Mouse (Mus musculus) heart, embryonic 16.5 days (tissue): ENCODE data around the gene Dpy19l1. TPM values are rescaled to one million over a fixed set of nuclear protein-coding genes. Genes with fewer than 3 reads are reported as not detected.

Experiments
- ATAC-seq: fragments of 200-750 bp; cut with Nextera tagmentation; replicated peaks from 2 replicates; pipeline ENCODE4 v1.8.0; 2017; ENCODE audit warnings: moderate number of reproducible peaks; ENCODE audit not compliant: insufficient read depth, low FRiP score; ENCODE audit errors: extremely low read depth
- H3K27ac ChIP-seq: fragments of 300-500 bp; sonication (generic); 2 replicates; pipeline ENCODE4 v1.5.1; 2014; ENCODE audit warnings: mild to moderate bottlenecking, low read length, control low read depth, moderate library complexity
- H3K27me3 ChIP-seq: fragments of 300-500 bp; sonication (generic); 2 replicates; pipeline ENCODE4 v1.6.1; 2014; ENCODE audit warnings: low read length, mixed read lengths; ENCODE audit not compliant: control insufficient read depth, insufficient read depth
- H3K36me3 ChIP-seq: fragments of 300-500 bp; sonication (generic); 2 replicates; pipeline ENCODE4 v1.6.1; 2014; ENCODE audit not compliant: control insufficient read depth, insufficient read depth
- H3K4me1 ChIP-seq: fragments of 300-500 bp; sonication (generic); 2 replicates; pipeline ENCODE4 v1.6.1; 2014; ENCODE audit warnings: low read length, mixed read lengths; ENCODE audit not compliant: control insufficient read depth, insufficient read depth
- H3K4me2 ChIP-seq: fragments of 300-500 bp; sonication (generic); 2 replicates; pipeline ENCODE4 v1.6.1; 2014; ENCODE audit warnings: low read depth, mild to moderate bottlenecking, control low read depth, low read length
- H3K4me3 ChIP-seq: fragments of 300-500 bp; sonication (generic); 2 replicates; pipeline ENCODE4 v1.5.1; 2014; ENCODE audit warnings: mild to moderate bottlenecking, control low read depth, low read length
- H3K9ac ChIP-seq: fragments of 300-500 bp; sonication (generic); 2 replicates; pipeline ENCODE4 v1.6.1; 2014; ENCODE audit warnings: low read length, control low read depth
- H3K9me3 ChIP-seq: fragments of 300-500 bp; sonication (generic); replicated peaks from 2 replicates; pipeline ENCODE4 v1.6.1; 2016; ENCODE audit warnings: low read length; ENCODE audit not compliant: control insufficient read depth
- WGBS: fragments of 180-500 bp; shearing (Covaris S2); extraction: QIAGEN DNeasy Blood & Tissue Kit; methylation state at CpG from one replicate; pipeline ENCODE4 v1.1.7; 2014; 5-methylcytosine and 5-hydroxymethylcytosine counted together
- polyA plus RNA-seq: library from polyadenylated mRNA; unstranded; fragments of >200 nt; fragmentation: Nextera tagmentation; extraction: Ambion mirVana; gene quantifications from 2 replicates; pipeline ENCODE4 v1.2.1, GENCODE M21; 2015

Gene Dpy19l1
- polyA plus RNA-seq = 4.7 and 5.0 TPM in 2 replicates

GRCm38 (mm10) chr9:24503067-24503857, at the start of gene Dpy19l1:
Gene Dpy19l1, minus strand, starts transcription at chr9:24503140.
- Histone ChIP-seq H3K27me3 (no peaks in the 10 kb centered on the region), H3K9me3 (peaks cover 4% of the 10 kb centered on the region; the same call in 1 of the 2 replicates), H3K27ac (peak within 1 kb of the TSS; percentile 93), H3K9ac (peak within 1 kb of the TSS; percentile 90), H3K4me3 (peak within 1 kb of the TSS; percentile 90), H3K36me3 (no peaks in the 10 kb centered on the region), H3K4me1 (peaks cover 17% of the 10 kb centered on the region), H3K4me2 (peak within 1 kb of the TSS; percentile 85)
- WGBS = under 1% methylated on average over 80 of the region's 99 CpGs
- ATAC-seq = peak; percentile 97

DNA sequence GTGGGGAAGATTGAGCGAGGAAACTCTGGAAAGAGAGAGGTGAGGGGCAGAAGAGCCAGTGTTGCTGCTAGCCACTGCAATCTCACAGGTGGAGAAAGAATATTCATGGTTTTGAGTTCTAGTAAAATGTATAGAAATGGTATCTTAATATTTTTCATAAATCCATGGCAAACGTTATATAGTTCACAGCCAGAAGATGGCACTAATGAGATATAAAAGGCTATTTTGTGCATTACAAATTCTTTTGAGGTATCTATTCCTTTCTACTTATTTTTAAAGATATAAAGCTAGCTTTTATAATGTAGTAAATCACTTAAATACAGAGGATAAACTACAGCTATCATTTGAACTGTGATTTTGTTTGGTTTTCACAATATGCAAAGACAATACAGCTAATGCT, 35.2 kb upstream of the Dpy19l1 start:
- WGBS = 37% methylated on average over 2 of the region's 2 CpGs
- no peak for ATAC-seq
- H3K27ac ChIP-seq = no peak overlapping the region
- no peaks in the 10 kb centered on the region for H3K36me3 ChIP-seq
- no peaks in the 10 kb centered on the region for H3K27me3 ChIP-seq
- H3K4me2 ChIP-seq = no peak overlapping the region
- no peak overlapping the region for H3K4me3 ChIP-seq
- no peak overlapping the region for H3K9ac ChIP-seq
- H3K9me3 ChIP-seq = no peaks in the 10 kb centered on the region
- H3K4me1 ChIP-seq = no peaks in the 10 kb centered on the region

GRCm38 (mm10) chr9:24516575-24517139, 13.7 kb upstream of the Dpy19l1 start:
- Histone ChIP-seq H3K4me3 (no peak overlapping the region), H3K36me3 (no peaks in the 10 kb centered on the region), H3K27ac (no peak overlapping the region), H3K4me1 (no peaks in the 10 kb centered on the region), H3K27me3 (no peaks in the 10 kb centered on the region), H3K9me3 (no peaks in the 10 kb centered on the region), H3K9ac (no peak overlapping the region), H3K4me2 (no peak overlapping the region)
- 58% methylated on average over 10 of the region's 10 CpGs for WGBS
- ATAC-seq = 0 out of 2 replicates have a peak, but pooled peaks have one; percentile 37

GRCm38 (mm10) chr9:24514078-24514469, 11.1 kb upstream of the Dpy19l1 start:
- Histone ChIP-seq H3K36me3 (no peaks in the 10 kb centered on the region), H3K9me3 (no peaks in the 10 kb centered on the region), H3K27me3 (no peaks in the 10 kb centered on the region), H3K27ac (no peak overlapping the region), H3K9ac (no peak overlapping the region), H3K4me3 (no peak overlapping the region), H3K4me1 (no peaks in the 10 kb centered on the region), H3K4me2 (no peak overlapping the region)
- 72% methylated on average over 5 of the region's 5 CpGs for WGBS
- no peak for ATAC-seq

DNA sequence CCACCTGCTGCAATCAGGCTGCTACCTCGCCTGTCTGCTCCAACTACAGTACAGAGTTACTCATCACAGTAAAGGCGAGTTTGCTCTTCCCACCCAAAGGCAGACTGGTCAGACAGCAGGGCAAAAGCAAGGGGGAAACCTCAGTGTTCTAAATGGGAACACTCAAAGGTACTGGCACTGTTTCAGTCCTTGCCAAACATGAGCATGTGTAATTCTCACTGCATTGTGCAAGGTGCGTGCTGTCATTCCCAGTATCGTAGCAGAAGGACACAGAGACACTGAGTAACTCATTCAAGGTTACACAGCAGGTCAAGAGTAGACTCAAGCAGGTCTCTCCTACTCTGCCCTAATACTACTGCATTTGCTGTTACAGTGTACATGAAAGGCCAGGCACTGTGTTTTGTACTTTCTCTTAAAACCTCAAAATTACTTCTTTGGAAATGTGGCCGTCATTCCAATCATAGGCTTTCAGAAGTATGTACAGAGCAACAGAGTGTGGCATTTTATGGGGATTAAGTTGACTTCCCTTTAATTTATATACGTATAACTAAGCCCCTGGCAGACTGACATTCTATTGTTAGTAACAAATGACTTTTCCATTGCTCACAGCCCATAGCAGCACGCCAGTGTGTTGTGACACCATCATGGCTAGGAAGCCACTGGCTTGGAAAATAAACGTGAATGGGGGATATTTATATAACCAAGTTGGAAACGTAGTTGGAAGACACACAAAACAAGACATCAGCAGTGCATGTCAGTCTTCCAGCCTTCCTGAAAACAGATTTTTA, 10.5 kb upstream of the Dpy19l1 start:
- ATAC-seq = no peak
- no peaks in the 10 kb centered on the region for H3K9me3 ChIP-seq
- no peaks in the 10 kb centered on the region for H3K36me3 ChIP-seq
- no peak overlapping the region for H3K4me2 ChIP-seq
- no peaks in the 10 kb centered on the region for H3K4me1 ChIP-seq
- no peak overlapping the region for H3K9ac ChIP-seq
- H3K27ac ChIP-seq = no peak overlapping the region
- no peak overlapping the region for H3K4me3 ChIP-seq
- H3K27me3 ChIP-seq = no peaks in the 10 kb centered on the region
- 66% methylated on average over 9 of the region's 9 CpGs for WGBS

DNA sequence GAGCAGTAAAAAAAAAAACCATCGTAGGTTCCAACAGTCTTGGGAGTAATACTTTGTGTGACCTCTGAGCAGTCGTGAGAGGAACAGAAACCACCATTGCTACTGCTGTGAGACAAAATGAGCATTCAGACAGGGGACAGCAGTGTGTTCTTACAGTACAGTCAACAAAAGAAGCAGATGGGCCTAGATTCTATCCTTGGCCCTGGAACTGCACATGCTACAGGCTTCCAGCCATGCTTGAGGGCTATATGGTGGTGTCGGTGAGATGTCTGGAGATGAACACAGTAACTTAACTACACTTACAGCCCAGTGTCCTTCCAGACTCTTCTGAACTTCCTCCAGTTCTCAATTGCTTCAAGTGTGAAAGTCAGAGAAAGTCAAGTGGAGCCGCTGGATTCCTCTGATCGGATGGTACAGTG, 9.2 kb upstream of the Dpy19l1 start:
- H3K4me2 ChIP-seq = no peak overlapping the region
- no peaks in the 10 kb centered on the region for H3K4me1 ChIP-seq
- 80% methylated on average over 5 of the region's 5 CpGs for WGBS
- no peak for ATAC-seq
- no peak overlapping the region for H3K4me3 ChIP-seq
- no peaks in the 10 kb centered on the region for H3K36me3 ChIP-seq
- H3K27me3 ChIP-seq = no peaks in the 10 kb centered on the region
- H3K9me3 ChIP-seq = peaks cover 4% of the 10 kb centered on the region; the same call in 1 of the 2 replicates
- H3K27ac ChIP-seq = no peak overlapping the region
- H3K9ac ChIP-seq = no peak overlapping the region

DNA sequence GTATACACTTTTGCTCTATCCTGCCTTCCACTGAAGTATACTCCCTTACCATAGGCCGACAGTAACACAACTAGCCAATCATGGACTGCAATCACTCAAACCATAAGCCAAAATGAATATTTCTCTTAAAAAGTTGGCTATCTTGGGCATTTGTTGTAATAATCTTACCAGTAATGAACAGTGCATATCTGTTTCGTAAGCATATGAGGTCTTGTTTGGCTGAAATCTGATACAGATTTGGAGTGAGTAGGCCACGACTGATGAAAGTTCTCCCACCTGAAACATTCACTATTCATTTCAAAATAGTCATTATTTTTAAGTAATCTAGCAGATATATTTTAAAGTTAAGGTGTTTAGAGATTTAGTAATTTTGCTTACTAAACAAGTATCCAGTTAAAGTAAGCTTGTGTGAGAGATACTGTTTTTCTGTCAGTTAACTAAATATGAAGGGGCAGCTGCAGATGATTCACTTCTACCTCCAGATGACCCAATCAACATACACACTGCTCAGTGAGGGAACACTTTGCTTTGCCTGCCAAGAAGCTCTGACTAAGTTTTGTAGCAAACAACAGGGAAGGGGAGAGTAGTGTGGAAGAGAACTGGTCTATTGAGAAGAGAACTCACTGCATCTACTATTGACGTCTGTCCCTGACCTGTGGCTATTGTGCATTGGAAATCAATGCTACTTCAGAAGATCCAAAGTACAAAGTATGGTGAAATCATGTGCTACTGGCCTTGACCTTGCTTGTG, 8.6 kb upstream of the Dpy19l1 start:
- no peak overlapping the region for H3K4me3 ChIP-seq
- H3K27me3 ChIP-seq = no peaks in the 10 kb centered on the region
- H3K4me2 ChIP-seq = no peak overlapping the region
- H3K36me3 ChIP-seq = no peaks in the 10 kb centered on the region
- no peak for ATAC-seq
- no peak overlapping the region for H3K27ac ChIP-seq
- no peaks in the 10 kb centered on the region for H3K4me1 ChIP-seq
- H3K9ac ChIP-seq = no peak overlapping the region
- WGBS = 83% methylated on average over 4 of the region's 4 CpGs
- H3K9me3 ChIP-seq = peaks cover 4% of the 10 kb centered on the region; the same call in 1 of the 2 replicates

DNA sequence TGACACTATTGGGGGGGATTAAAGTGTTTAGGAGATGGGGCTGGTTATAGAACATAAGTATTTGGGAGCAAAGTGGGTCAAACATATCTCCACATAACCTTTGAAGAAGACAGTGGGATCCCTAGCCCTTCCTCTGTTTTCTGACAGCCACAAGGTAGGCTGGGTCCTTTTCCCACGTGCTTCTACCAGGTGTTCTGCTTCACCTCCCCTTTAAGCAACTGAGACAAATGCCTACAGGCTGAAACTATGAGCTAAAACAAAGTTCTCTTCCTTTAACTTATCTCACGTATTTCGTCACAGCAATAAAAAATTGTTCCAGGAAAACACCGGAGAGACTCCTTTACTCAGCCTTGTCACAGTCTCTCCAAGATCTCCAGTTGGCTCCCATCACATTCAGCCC, 5.9 kb upstream of the Dpy19l1 start:
- Histone ChIP-seq H3K9ac (no peak overlapping the region), H3K36me3 (no peaks in the 10 kb centered on the region), H3K9me3 (peaks cover 4% of the 10 kb centered on the region; the same call in 1 of the 2 replicates), H3K4me3 (no peak overlapping the region), H3K4me1 (0 out of 2 replicates have a peak, but pooled peaks cover under 1% of the 10 kb centered on the region), H3K27ac (no peak overlapping the region), H3K4me2 (no peak overlapping the region), H3K27me3 (no peaks in the 10 kb centered on the region)
- WGBS = 84% methylated on average over 4 of the region's 4 CpGs
- ATAC-seq = no peak
